Mouse (Mus musculus) forebrain, embryonic 11.5 days (tissue): ENCODE measurements around the gene 9530077C05Rik. TPM values are rescaled to one million over a fixed set of nuclear protein-coding genes. Genes with fewer than 3 reads are reported as not detected.

Experiments used
- ATAC-seq: fragments of 200-750 bp; cut with Nextera tagmentation; replicated peaks from 2 replicates; pipeline ENCODE4 v1.8.0; 2017; ENCODE audit warnings: moderate TSS enrichment; ENCODE audit not compliant: low FRiP score
- DNase-seq: peaks from one replicate; pipeline ENCODE4 v3.0.0-alpha.2; 2017; ENCODE audit warnings: low spot score
- H3K27ac ChIP-seq: fragments of 300-500 bp; sonication (generic); 2 replicates; pipeline ENCODE4 v1.5.1; 2014; ENCODE audit warnings: low read depth, low read length
- H3K27me3 ChIP-seq: fragments of 300-500 bp; sonication (generic); 2 replicates; pipeline ENCODE4 v1.6.1; 2014; ENCODE audit warnings: mild to moderate bottlenecking, low read length, mixed read lengths; ENCODE audit not compliant: control insufficient read depth, insufficient read depth
- H3K36me3 ChIP-seq: fragments of 300-500 bp; sonication (generic); 2 replicates; pipeline ENCODE4 v1.6.1; 2014; ENCODE audit warnings: mild to moderate bottlenecking, low read length, moderate library complexity, mixed read lengths; ENCODE audit not compliant: control insufficient read depth, insufficient read depth
- H3K4me1 ChIP-seq: fragments of 300-500 bp; sonication (generic); replicated peaks from 2 replicates; pipeline ENCODE4 v1.6.1; 2014; ENCODE audit warnings: low read length, mixed read lengths; ENCODE audit not compliant: control insufficient read depth, insufficient read depth
- H3K4me2 ChIP-seq: fragments of 300-500 bp; sonication (generic); 2 replicates; pipeline ENCODE4 v1.6.1; 2014; ENCODE audit warnings: low read depth, mild to moderate bottlenecking, low read length, moderate library complexity, mixed read lengths; ENCODE audit not compliant: severe bottlenecking
- H3K4me3 ChIP-seq: fragments of 300-500 bp; sonication (generic); 2 replicates; pipeline ENCODE4 v1.5.1; 2014; ENCODE audit warnings: low read depth, low read length
- H3K9ac ChIP-seq: fragments of 300-500 bp; sonication (generic); 2 replicates; pipeline ENCODE4 v1.6.1; 2014; ENCODE audit warnings: low read length
- H3K9me3 ChIP-seq: fragments of 300-500 bp; sonication (generic); 2 replicates; pipeline ENCODE4 v1.6.1; 2016; ENCODE audit warnings: low read length, mixed read lengths; ENCODE audit not compliant: control insufficient read depth
- WGBS: fragments of 180-500 bp; shearing (Covaris S2); extraction: QIAGEN DNeasy Blood & Tissue Kit; methylation state at CpG from one replicate; pipeline ENCODE4 v1.1.7; 2014; 5-methylcytosine and 5-hydroxymethylcytosine counted together
- polyA plus RNA-seq: library from polyadenylated mRNA; unstranded; fragments of >200 nt; fragmentation: Nextera tagmentation; extraction: Ambion mirVana; gene quantifications from 2 replicates; pipeline ENCODE4 v1.2.1, GENCODE M21; 2014

The 9530077C05Rik gene
- polyA plus RNA-seq, 1 experiment from 2014 or later = 12.7 TPM

GRCm38 (mm10) chr9:22434101-22434500, 22.8 kb downstream of the 9530077C05Rik start:
- H3K9ac ChIP-seq = no peak overlapping the region
- H3K4me2 ChIP-seq = no peak overlapping the region
- no peak for ATAC-seq
- H3K27me3 ChIP-seq = no peaks in the 10 kb centered on the region
- H3K9me3 ChIP-seq = no peaks in the 10 kb centered on the region
- no peak for DNase-seq
- H3K36me3 ChIP-seq = no peaks in the 10 kb centered on the region
- 92% methylated on average over 2 of the region's 2 CpGs for WGBS
- H3K27ac ChIP-seq = no peak overlapping the region
- H3K4me3 ChIP-seq = no peak overlapping the region
- H3K4me1 ChIP-seq = peaks cover 4% of the 10 kb centered on the region; the same call in 1 of the 2 replicates

- DNase-seq = no peak
- no peak for ATAC-seq
- Histone ChIP-seq H3K4me2 (no peak overlapping the region), H3K27ac (no peak overlapping the region), H3K36me3 (no peaks in the 10 kb centered on the region), H3K9ac (no peak overlapping the region), H3K9me3 (no peaks in the 10 kb centered on the region), H3K4me1 (no peaks in the 10 kb centered on the region), H3K27me3 (no peaks in the 10 kb centered on the region), H3K4me3 (no peak overlapping the region)
- 68% methylated on average over 1 of the region's 1 CpGs for WGBS
Measured at GRCm38 (mm10) chr9:22438826-22439225, 27.5 kb downstream of the 9530077C05Rik start.

- ATAC-seq (no peak), DNase-seq (no peak)
- Histone ChIP-seq H3K4me1 (no peaks in the 10 kb centered on the region), H3K27me3 (no peaks in the 10 kb centered on the region), H3K4me3 (no peak overlapping the region), H3K9me3 (no peaks in the 10 kb centered on the region), H3K36me3 (no peaks in the 10 kb centered on the region; the same call in 1 of the 2 replicates), H3K27ac (no peak overlapping the region), H3K9ac (no peak overlapping the region), H3K4me2 (no peak overlapping the region)
- WGBS = 94% methylated on average over 10 of the region's 10 CpGs
Measured at GRCm38 (mm10) chr9:22443157-22443556, 31.8 kb downstream of the 9530077C05Rik start.

GRCm38 (mm10) chr9:22445123-22445522, 33.8 kb downstream of the 9530077C05Rik start:
- H3K27ac ChIP-seq = no peak overlapping the region
- DNase-seq (no peak), ATAC-seq (no peak)
- H3K9me3 ChIP-seq = no peaks in the 10 kb centered on the region
- no peak overlapping the region for H3K4me2 ChIP-seq
- no peaks in the 10 kb centered on the region for H3K4me1 ChIP-seq
- WGBS = 80% methylated on average over 1 of the region's 1 CpGs
- no peaks in the 10 kb centered on the region; the same call in 1 of the 2 replicates for H3K36me3 ChIP-seq
- no peak overlapping the region for H3K9ac ChIP-seq
- no peak overlapping the region for H3K4me3 ChIP-seq
- no peaks in the 10 kb centered on the region for H3K27me3 ChIP-seq

GRCm38 (mm10) chr9:22447213-22447612, 35.9 kb downstream of the 9530077C05Rik start:
- Histone ChIP-seq H3K9me3 (no peaks in the 10 kb centered on the region), H3K36me3 (no peaks in the 10 kb centered on the region; the same call in 1 of the 2 replicates), H3K9ac (no peak overlapping the region), H3K4me2 (no peak overlapping the region), H3K4me3 (no peak overlapping the region), H3K4me1 (no peaks in the 10 kb centered on the region), H3K27me3 (no peaks in the 10 kb centered on the region), H3K27ac (no peak overlapping the region)
- ATAC-seq (no peak), DNase-seq (no peak)
- 93% methylated on average over 5 of the region's 5 CpGs for WGBS

GRCm38 (mm10) chr9:22448420-22448819, 37.1 kb downstream of the 9530077C05Rik start:
- H3K9ac ChIP-seq = no peak overlapping the region
- no peak overlapping the region for H3K27ac ChIP-seq
- H3K4me2 ChIP-seq = no peak overlapping the region
- H3K9me3 ChIP-seq = no peaks in the 10 kb centered on the region
- H3K4me3 ChIP-seq = no peak overlapping the region
- H3K4me1 ChIP-seq = no peaks in the 10 kb centered on the region
- peaks cover 5% of the 10 kb centered on the region; the same call in 1 of the 2 replicates for H3K36me3 ChIP-seq
- H3K27me3 ChIP-seq = no peaks in the 10 kb centered on the region
- 86% methylated on average over 13 of the region's 13 CpGs for WGBS
- ATAC-seq (no peak), DNase-seq (no peak)

GRCm38 (mm10) chr9:22449209-22449608, 37.9 kb downstream of the 9530077C05Rik start:
- Histone ChIP-seq H3K27ac (no peak overlapping the region), H3K9ac (no peak overlapping the region), H3K4me1 (no peaks in the 10 kb centered on the region), H3K27me3 (no peaks in the 10 kb centered on the region), H3K36me3 (peaks cover 8% of the 10 kb centered on the region; the same call in 1 of the 2 replicates), H3K4me3 (no peak overlapping the region), H3K9me3 (no peaks in the 10 kb centered on the region), H3K4me2 (no peak overlapping the region)
- no peak for ATAC-seq
- 94% methylated on average over 6 of the region's 6 CpGs for WGBS
- no peak for DNase-seq

- no peak overlapping the region for H3K27ac ChIP-seq
- no peak for ATAC-seq
- DNase-seq = no peak
- H3K9me3 ChIP-seq = no peaks in the 10 kb centered on the region
- no peaks in the 10 kb centered on the region for H3K27me3 ChIP-seq
- no peak overlapping the region for H3K4me3 ChIP-seq
- no peaks in the 10 kb centered on the region for H3K4me1 ChIP-seq
- H3K36me3 ChIP-seq = peaks cover 8% of the 10 kb centered on the region; the same call in 1 of the 2 replicates
- no peak overlapping the region for H3K4me2 ChIP-seq
- 87% methylated on average over 10 of the region's 10 CpGs for WGBS
- H3K9ac ChIP-seq = no peak overlapping the region
Measured at GRCm38 (mm10) chr9:22452697-22453096, 41.4 kb downstream of the 9530077C05Rik start.

GRCm38 (mm10) chr9:22453501-22453924, 42.2 kb downstream of the 9530077C05Rik start:
- Histone ChIP-seq H3K9me3 (no peaks in the 10 kb centered on the region), H3K4me3 (no peak overlapping the region), H3K36me3 (peaks cover 8% of the 10 kb centered on the region; the same call in 1 of the 2 replicates), H3K4me2 (no peak overlapping the region), H3K9ac (no peak overlapping the region), H3K27me3 (no peaks in the 10 kb centered on the region), H3K4me1 (no peaks in the 10 kb centered on the region), H3K27ac (no peak overlapping the region)
- no peak for DNase-seq
- 96% methylated on average over 10 of the region's 10 CpGs for WGBS
- ATAC-seq = no peak
